ENCODE assay signal across 19 mouse cellular contexts in genomic region chr1:187645258-187645657, GRCm38 (mm10). TPM values are rescaled to one million over a fixed set of nuclear protein-coding genes. Genes with fewer than 3 reads are reported as not detected.
"Had no signal": no experiment of that assay in that cellular context is flagged by ENCODE, and none has a peak within 500 bp of the region (broad histone marks: within the 10 kb centered on the region; RNA-seq: fewer than 3 reads in every experiment).

No protein-coding gene starts in this region.

- DNase-seq: kidney, postnatal 10 days; left cerebral cortex, postnatal 4 days; liver, postnatal 0 days; lung, embryonic 14.5 days; retina, postnatal 1 day; right cerebral cortex, postnatal 25 days; thymus, adult 18-20 months; thymus, postnatal 36 days had no signal

- H3K27me3 ChIP-seq: limb, embryonic 15.5 days; megakaryocyte, embryonic 14.5 days; midbrain, embryonic 13.5 days; neural tube, embryonic 13.5 days had no signal

- H3K27ac ChIP-seq: limb, embryonic 12.5 days; limb, embryonic 15.5 days; liver, embryonic 14.5 days; macrophage; midbrain, embryonic 10.5 days; midbrain, embryonic 13.5 days; neural tube, embryonic 13.5 days had no signal

- H3K36me3 ChIP-seq: limb, embryonic 12.5 days; limb, embryonic 15.5 days; midbrain, embryonic 10.5 days had no signal

- H3K4me3 ChIP-seq: limb, embryonic 12.5 days; limb, embryonic 15.5 days; megakaryocyte, embryonic 14.5 days; midbrain, embryonic 10.5 days; midbrain, embryonic 13.5 days; myocyte; neural tube, embryonic 13.5 days had no signal

- H3K4me1 ChIP-seq: limb, embryonic 12.5 days; limb, embryonic 15.5 days; megakaryocyte, embryonic 14.5 days had no signal

RNA-seq across cellular contexts. Expression of gene Esrrg, which starts 36.7 kb away (rescaled TPM):
- total RNA-seq: monocyte, adult 5-6 weeks; neutrophil, adult 5-6 weeks had no signal
- polyA plus RNA-seq: macrophage had no signal
